Mouse (Mus musculus) cortical plate, adult 2 months (tissue): ENCODE measurements around the gene Arhgap32.

Experiments used
- CTCF ChIP-seq: fragments of 200-500 bp; IDR thresholded peaks from 2 replicates; pipeline ENCODE4 v1.5.1; 2011; ENCODE audit warnings: mild to moderate bottlenecking, control low read depth, low read length; ENCODE audit not compliant: insufficient read depth; ENCODE audit errors: extremely low read depth
- POLR2A ChIP-seq: fragments of 200-500 bp; IDR thresholded peaks from 2 replicates; pipeline ENCODE4 v1.6.1; 2011; ENCODE audit warnings: mild to moderate bottlenecking, low read length, control low read depth; ENCODE audit not compliant: insufficient read depth; ENCODE audit errors: extremely low read depth

DNA sequence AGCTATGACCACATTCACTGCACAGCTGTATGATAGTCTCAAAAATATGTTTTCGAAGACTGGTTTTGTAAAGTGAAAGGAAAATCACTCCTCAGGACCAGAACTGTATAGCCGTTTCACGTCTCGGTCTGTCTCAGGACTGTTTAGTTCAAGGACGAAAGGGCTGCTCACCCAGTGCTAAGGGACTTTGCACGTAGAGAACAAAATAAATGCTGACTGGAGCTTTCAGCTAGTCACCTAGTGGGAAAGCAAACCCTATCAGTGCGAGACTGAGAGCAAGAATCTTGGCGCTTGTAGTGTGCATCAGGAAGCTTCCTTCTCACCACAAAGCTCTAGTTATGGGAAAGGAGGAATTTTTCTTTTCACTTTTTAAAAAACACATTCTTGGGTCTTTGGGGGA, 15.4 kb upstream of the Arhgap32 start:
- no peak for TF ChIP-seq CTCF
- no peak for TF ChIP-seq POLR2A
